Mouse (Mus musculus) heart, postnatal 36 days (tissue): Measurements from ENCODE around the gene Pop7. TPM values are rescaled to one million over a fixed set of nuclear protein-coding genes. Genes with fewer than 3 reads are reported as not detected.
A peak's percentile ranks its signal among the peaks of the same experiment; 100 is the strongest.

Experiments used
- DNase-seq, 2 experiments: peaks; one replicate each; pipeline ENCODE4 v3.0.0; 2021 to 2022
- intact Hi-C: fragments of 180-260 bp; cut with DNase I; formaldehyde crosslinking; loops from one replicate; pipeline ENCODE4 v1.15.1; 2025
- total RNA-seq, 2 experiments: library from RNA; stranded (reverse); gene quantifications; 2 replicates each; pipeline ENCODE4 v1.2.3; 2021

Pop7 gene
- total RNA-seq, result 10 to 100 TPM; 13.1 to 14.1 TPM

DNA sequence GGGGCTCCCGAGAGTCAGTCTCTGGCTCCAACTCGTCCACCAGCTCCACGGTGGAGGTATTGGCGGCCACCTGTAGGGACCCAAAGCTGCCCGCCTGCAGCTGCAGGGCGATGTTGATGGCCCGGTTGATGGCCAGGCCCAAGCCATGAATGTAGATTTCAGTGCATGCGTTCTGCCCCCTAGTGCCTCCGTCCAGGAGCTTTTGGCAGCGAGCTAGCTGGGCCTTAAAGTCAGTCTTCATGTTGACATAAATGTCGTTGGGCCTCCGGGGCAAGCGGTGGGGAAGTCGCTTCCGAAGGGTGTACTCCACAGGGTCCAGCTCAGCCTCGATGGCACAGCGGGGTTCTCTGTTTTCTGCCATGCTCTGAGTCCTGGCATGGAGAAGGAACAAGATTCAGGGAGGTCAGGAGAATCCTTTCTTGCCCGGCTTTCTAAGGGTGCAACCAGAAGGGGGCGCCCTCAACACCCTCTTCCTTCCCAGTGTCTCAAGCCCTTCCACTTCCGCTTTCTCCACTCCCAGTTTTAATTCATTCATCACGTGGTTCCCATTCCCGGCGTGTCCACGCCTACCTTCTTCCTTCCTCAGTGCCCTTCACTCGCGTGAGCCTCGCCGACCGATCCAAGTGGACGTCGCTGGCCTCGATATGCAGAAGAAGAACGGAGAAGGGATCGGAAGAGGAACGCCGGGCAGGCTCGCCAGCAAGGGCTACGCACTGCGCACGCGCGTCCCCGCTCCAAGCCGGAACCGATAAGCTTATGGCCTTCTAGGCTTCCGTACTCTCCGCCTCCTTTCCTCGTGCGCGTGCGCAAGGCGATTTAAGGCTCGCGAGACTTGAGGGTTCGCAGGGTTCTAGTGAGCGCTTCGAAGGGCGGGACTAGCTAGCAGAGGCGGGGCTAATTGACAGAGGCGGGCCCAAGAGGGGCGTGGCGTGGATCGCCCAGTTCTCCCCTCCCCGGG is at the start of gene Pop7:
Gene Pop7, minus strand, starts transcription at position 810 of the 958 bp plus-strand sequence.
- intact Hi-C loops, result loop anchor here (1.0 to 2.0 kb wide), 2 partner anchors 31 to 151 kb away; partner anchors contain the start of genes Epo and Gnb2
- peak; percentile 100 for DNase-seq

DNA sequence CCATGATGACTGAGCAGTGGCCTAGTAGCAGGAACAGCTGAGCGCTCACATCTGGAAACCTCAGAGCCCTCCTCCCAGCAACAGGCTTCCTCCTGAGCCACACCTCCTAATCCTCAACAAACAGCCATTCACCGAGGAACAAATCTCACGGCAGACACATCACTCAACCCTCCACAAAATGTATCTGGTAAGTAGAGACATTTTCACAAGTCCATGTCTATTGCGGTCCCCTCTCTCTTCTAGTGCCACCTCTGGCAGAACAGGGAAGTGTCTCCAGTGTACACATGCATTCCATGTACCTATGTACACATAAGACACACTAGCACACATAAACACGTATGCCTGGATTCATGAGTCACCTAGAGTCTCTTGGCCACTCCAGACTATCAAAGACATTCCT is 48.8 kb upstream of the Pop7 start:
- intact Hi-C loops, result no loop called here
- DNase-seq, result no peak

DNA sequence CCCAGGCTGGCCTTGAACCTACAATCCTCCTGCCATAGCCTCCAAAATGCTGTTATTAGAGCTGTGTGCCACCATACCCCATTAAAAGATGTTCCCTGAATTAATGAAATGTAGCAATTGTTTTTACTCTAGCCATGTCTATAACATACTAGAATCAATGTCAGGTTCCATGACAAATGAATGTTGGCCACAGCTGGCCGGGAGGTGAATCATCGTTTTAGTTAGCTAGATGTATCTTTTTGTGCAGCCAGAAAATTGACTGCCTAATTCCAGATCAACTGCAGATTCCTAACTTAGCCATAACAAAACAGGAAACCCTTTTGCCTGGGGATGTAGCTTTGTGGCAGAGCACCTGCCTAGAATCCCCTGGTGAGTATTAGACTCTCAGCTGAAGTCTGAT is 47.5 kb upstream of the Pop7 start:
- no peak for DNase-seq
- intact Hi-C loops, result no loop called here

DNA sequence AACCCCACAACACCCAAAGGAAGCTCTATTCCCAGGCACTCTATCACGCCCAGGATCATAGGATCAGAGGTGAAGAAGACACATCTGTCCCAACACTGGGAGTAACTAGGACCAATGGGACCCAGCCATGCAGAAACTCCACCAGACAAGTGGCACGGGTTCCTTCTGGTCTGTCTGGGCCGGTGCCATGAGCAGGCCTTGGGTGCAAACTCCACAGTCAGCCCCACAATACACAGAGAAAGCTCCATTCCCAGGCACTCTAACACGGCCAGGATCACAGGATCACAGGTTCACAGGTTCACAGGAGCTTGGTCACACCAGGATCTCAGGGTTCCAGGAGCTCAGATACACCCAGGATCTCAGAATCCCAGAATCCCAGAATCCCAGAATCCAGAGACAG is 43.3 kb upstream of the Pop7 start:
- intact Hi-C loops, result no loop called here

DNA sequence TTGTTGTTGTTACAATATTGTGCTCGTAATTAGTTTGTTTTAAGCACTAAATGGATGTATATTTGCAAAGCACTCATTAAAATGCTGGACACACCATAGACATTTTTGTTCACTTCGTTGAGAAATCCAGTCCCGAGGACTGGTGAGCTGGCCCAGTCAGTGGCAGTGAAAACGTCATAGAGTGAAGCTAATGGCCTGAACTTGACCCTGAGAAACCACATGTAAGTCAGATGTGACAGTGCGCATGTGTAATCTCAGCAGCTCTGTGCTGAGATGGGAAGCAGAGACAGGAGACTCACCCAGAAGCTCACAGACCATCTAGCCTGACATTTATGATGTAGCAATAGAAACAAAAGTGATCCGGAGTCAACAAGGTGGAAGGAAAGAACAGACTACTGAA is 42.6 kb upstream of the Pop7 start:
- DNase-seq, result no peak
- intact Hi-C loops, result no loop called here

More for the DNA sequence above, 43.3 kb upstream of the Pop7 start:
- no peak for DNase-seq

DNA sequence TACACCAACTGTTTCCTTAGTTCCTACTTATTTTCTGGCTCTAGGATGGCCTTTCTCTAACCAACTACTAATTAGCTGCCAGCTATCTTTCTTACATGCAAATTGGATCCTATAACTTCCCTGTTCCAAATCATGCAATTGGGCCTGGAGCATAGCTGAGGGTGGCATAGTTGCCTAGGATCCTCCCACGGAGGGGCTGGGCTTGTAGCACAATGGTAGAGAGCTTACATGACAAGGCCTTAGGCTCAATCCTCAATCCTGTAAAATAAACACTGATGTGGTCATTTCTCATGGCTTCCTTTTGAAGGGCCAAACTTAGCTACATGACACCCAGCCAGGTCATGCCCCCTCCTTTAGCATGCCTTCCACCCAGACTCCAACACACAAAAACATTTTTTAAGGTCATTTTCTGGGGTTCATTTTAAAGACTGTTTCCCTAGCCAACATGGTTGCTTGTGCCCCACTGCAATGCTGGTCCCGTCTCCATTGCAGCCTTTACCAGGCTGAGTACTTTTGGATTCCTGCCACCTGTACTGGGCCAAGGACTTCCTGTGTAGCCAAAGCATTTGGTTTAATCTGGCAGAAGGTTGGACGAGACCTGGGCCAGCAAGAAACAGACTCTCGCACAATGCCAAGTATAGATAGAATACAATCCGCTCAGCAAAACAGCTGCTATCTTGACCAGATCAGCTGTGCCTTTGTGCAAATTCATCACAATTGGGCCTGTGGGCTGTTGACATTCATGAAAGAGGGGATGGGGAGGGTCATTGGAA is 39.6 kb upstream of the Pop7 start:
- no peak for DNase-seq
- intact Hi-C loops, result no loop called here

DNA sequence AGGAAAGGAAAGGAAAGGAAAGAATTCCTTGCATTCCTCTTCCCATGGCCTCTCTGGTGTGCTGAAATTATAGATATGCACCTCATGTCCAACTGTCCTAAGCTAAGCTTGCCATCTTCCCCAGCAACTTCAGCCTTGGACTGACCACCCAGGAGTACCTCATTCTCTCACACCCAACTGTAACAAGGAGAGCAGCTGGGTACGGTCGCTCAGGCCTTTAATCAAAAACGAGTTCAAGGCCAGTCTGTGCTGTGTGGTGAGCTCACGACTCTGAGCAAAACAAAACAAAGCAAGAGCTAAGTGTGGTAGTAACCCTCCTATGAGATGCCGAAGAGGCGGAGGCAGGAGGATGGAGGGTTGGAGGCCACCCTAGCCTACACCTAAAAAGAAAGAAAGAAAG is 38.7 kb upstream of the Pop7 start:
- intact Hi-C loops, result no loop called here
- DNase-seq, result no peak

DNA sequence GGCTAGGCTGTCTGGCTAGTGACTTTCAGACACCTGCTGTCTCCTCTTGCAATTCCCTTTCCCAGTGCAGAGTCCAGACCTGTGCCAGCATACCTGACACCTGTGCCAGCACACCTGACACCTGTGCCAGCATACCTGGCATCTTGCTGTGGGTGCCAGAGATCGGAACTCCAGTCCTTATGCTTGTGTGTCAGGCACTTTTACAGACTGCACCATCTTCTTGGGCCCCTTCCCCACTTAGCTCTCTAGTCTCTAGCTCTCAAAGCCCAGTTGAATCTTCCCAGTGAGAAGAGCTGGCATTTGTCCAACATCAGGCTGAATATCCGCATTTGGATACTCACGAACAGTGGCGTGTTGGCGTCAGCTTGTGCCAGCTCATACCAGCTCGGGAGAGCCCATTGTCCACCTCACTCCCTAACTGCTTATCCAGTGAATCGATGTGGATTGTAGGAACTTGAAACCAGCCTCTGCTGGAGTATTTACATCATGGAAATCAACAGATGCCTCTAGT is 37.0 kb upstream of the Pop7 start:
- intact Hi-C loops, result no loop called here
- DNase-seq, result no peak

DNA sequence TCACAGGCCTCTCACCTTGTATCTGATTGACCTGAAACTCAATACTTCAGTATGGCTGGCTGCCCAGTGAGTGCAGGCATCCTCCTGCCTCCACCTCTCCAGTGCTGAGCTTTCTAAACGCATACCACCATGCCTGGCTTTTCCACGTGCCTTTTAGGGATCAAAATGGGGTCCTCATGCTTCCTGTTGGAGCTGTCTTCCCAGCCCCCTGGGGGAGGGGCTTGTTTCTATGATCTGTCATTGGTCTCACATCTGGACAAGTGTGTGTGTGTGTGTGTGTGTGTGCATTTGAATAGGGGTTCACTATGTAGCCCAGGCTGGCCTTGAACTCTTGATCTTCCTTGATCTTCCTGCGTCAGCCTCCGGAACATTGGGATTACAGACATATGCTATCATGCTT is 35.1 kb upstream of the Pop7 start:
- intact Hi-C loops, result no loop called here
- no peak for DNase-seq

DNA sequence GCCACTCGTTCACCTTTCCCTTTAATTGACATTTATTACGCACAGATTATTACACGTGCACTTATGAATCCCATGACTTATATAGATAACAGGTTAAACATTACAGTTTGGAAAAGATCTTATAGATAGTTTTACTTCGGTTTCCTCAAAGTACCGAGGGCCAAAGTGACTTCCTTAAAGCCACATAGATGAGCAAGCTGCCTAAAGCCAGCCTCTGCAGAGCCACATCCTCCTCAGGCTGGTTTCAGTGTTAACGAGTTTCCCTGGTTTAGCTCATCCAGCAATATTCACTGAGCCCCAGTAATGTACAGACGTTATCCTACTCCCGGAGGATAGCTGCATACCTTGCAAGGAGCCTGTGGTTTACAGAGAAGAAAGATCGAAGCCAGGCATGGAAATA is 33.0 kb upstream of the Pop7 start:
- no peak for DNase-seq
- intact Hi-C loops, result no loop called here

DNA sequence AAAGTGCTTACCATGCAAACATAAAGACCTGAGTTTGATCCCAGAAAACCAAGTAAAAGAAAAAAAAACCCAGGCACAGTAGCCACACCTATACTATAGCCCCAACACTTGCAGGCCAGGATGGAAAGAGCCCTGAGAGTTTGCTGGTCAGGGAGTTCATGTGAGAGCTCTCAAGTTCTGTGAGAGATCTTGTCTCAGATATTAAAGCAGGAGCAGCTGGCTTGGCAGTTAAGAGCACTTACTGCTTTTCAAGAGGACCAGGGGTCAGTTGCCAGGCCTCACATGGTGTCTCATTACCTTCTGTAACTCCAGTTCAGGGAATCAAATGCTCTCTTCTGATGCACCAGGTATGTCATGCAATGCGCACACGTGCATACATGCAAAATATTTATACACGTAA is 32.4 kb upstream of the Pop7 start:
- DNase-seq, result no peak
- intact Hi-C loops, result loop anchor here (5.0 kb wide), 1 partner anchor 182 kb away; the partner anchor contains the start of gene Ephb4

DNA sequence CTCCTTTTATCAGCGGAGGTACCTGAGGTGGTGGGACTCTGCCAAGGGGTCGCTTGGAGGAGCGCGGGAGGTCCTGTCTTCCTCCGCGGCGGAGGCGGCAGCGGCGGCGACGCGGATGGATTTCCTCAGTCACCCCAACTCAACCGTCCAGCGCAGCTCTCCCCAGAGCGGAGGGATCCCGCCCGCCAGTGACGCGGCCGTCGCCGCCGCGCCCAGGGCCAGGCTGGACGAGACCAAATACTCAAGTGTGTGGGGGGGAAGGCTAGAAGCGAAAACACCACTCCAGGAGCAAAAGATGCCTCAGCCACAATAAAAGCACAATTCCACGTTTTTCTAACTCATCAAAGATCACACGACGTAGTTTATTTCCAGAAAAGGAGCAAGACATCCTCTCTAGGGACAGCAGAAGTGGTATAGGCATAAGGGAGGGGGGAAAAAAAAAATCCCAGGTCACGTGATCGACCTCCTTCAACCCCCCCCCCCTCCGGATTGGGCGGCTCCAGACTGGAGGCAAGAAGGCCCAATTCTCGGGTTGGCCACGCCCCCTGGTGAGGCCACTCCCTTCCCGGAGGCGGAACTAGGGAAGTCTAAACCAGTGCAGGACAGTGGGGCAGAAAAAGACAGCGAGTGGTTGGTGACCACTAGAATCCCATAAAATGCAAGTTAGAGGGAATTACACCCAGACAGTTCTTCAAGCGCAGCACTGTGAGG is 31.0 kb upstream of the Pop7 start, which contains the start of the genes Epo and Gnb2:
Gene Epo, minus strand, starts transcription at position 126 of the 711 bp plus-strand sequence.
Gene Gnb2, minus strand, starts transcription at position 394 of the 711 bp plus-strand sequence.
- intact Hi-C loops, result loop anchor here (1.0 to 5.0 kb wide), 5 partner anchors 22 to 214 kb away; partner anchors contain the start of genes Ephb4, Mospd3 and Pop7
- peak; percentile 97 to 98 for DNase-seq

DNA sequence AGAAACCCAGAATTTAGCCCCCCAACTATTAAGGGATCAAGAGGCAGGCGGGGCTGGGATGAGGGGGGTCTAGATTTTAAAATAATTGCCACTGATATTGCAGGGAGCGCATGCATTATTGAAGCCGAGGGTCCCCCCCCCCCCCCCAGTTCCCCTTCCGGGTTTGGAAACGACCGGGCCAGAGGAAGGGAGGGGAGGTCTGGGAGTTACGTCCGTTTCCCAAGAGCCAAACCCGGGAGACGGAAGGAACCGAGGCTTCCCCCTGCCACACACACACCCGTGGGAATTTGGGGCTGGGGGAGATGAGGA is 30.4 kb upstream of the Pop7 start:
- DNase-seq, result no peak
- intact Hi-C loops, result loop anchor here (1.0 to 5.0 kb wide), 5 partner anchors 21 to 214 kb away; partner anchors contain the start of genes Ephb4, Mospd3 and Pop7

DNA sequence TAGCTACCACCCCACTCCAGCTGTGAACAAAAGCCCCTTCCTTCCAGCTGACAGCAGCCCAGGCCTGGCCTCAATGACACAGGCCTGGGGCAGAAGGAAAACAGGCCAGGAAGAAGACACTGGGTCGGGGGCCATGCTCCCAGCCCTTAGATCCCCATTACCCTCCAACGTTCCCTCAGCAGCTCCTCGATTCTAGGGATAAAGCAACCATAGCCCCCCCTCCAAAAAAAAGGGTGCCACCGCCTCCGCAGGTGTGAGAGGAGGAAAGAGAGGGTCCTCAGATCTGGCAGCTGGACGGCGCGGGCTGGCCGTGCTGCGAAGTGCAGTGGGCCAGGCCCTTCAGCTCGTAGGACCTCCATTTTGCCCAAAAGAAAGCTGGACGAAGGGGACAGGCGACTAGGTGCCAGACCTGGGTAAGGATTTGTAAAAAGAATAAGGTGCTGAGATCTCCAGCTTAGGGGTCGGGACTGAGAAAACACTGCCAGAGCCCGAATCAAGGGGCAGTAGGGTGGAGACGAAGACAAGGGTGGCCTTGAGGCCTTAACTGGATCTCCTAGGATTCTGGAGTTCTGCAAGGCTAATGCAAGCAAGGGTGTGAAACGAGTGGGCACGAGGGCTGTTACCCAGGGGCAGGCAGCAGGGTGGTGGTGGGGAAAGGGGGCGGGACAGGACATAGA is 30.0 kb upstream of the Pop7 start:
- intact Hi-C loops, result loop anchor here (2.0 to 5.0 kb wide), 3 partner anchors 69 to 215 kb away; partner anchors contain the start of genes Ephb4 and Mospd3
- peak; percentile 46 to 58 for DNase-seq

DNA sequence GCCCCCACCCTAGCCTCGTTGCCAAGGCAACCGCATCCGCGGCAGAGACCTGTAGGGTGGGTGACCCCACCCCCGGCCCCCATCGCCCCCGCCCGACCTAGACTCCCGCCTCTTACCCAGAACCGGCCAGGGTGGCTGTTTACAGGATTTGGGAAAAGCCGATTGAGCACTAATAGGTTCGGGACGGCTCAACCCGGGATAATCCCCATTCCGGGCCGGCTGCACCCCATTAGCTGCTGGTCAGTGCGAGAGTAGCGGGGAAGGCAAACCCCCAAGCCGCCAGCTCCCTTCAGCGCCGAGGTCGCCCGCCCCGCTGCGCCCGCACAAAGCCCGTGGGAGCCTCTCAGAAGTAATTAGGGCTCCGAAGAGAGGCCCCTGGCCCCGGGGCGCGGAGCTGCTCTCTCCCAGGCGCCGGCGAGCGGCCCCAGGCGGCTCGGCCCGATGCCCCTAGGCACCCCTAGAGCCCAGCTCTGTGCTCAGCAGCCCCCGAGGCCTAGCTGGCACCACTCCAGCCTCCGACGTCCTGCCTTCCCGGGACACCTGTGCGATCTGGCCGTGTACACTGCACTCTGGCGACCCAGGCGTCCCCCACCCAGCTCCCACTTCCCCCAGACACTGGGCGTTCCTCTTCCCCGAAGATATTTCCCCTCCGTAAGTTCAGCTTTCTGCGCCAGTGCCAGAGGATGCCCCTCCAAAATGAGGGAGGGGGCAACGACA is 29.3 kb upstream of the Pop7 start:
- DNase-seq, result peak; percentile 68 to 74
- intact Hi-C loops, result loop anchor here (2.0 to 5.0 kb wide), 3 partner anchors 69 to 215 kb away; partner anchors contain the start of genes Ephb4 and Mospd3

DNA sequence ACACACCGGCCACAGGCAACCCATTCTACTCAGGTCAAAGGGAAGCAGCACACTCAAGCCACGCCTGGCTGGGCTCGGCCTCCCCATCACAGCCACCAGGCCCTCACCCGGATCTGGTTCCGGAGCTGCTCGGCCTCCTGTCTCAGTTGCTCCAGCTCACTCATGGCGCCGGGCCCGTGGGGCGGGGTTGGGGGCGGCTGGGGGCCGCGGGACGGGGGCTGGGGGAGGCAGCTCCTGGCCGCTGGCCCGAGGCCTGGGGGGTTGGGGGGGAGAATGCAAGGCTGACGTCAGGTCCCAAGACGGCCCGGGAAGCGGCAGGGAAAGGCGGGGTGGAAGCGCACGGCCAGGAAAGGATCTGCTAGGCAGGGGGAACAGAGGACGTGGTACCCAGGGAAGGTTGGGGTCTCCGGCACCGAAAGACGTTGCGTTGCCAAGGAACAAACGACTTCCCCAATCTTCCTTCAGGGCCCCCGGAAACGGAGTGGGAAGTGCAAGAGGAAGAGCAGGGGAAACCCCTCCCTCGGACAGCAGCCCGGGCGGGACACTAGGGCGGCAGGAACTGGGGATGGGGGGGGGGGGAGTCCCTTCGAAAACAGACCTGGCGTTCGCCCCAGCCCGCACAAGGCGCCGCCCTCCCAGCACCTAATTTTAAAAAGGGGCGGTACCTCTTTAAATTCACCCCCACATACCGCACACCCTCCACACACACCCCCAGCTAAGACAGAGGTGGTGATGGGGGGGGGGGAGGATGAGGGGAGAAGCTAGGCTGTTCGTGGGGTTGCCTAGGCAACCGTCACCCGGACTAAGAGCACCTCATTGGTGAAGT is 28.5 kb upstream of the Pop7 start:
- peak; percentile 68 to 76 for DNase-seq
- intact Hi-C loops, result loop anchor here (5.0 kb wide), 1 partner anchor 178 kb away; the partner anchor contains the start of gene Ephb4

DNA sequence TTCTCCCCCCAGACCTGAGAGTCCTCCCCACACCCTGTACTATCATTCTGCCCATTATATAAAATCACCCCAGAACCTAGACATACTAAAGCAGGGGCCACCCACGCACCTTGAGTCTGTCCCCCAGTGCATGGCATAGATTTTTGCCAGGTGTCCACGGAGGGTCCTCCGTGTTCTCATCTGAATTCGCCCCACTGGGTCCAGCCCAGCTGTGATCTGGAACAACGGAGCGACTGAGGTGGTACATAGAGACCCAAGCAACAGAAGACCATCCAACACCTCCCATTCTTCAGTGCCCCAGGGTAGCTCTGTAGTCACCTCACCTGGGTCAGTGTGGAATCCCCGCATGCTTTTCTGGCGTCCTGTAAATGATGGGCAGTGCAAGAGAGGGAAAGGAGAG is 27.8 kb upstream of the Pop7 start:
- intact Hi-C loops, result loop anchor here (5.0 kb wide), 1 partner anchor 178 kb away; the partner anchor contains the start of gene Ephb4
- no peak for DNase-seq
